Mouse (Mus musculus): ENCODE data around the gene Vmp1.

Vmp1 gene

DNA sequence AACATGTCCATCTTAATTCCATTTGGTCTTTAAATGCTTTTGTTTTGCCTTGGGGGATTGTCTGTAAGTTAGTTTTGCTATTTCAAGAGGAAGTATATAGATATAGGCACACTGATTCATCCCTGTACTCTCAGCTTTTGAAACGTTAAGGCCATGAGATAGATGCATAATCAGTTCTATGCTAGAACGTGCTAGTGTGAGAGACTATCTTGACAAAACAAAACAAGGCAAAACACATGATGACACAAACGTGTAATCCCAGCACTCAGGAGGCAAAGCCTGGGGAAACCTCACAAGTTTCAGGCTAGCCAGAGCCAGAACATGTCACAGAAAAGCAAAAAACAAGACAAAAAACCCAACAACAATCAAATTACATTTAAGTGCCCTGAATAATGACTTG is 10.9 kb downstream of the Vmp1 start:
- no peak for DNase-seq (ENCODE audit: low spot score)

DNA sequence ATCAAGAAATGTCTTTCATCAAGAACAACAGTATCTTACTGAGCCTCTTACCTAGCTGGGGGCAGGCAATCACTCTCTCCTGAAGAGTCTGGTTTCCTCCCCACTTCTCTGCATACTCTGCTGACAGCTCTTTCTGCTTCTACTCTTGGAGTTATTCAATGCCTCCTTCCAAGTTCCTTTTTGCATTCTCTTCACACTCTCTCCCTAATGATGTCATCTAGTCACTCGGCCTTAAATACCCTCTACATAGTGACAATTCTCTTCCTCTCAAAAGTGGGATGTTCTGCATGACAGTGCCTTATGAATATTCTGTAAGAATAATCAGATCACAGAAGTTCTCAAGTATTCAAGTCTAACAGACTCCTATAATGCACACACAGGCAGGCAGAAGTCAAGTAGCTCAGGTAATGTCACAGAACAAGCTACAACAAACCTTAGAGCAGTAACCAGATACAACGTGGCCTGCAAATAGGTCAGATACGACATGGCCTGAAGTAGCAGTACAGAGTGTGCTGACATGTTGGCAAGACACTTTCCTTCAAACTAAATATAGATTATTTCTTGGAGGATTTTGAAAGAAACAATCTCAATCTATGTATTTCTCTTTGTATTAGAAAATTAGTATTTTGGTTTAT is 12.5 kb downstream of the Vmp1 start:
- DNase-seq (ENCODE audit: low spot score): no peak

DNA sequence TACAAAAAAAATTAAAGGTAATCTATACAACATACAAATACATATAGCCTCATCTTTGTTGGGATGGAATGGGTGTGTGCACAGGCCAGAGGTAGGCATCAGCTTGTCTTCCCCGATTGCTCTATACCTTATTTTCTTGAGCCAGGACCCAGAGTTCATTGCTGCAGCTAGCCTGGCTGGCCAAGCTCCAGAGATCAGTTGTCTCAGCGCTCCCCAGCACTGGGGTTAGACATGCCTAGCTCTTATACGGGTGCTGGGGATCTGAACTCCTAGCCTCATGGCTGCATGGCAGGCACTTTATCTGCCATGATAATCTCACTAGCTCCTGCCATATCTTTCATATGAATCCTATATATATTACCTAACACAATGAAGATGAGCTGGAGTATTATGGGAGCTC is 15.5 kb downstream of the Vmp1 start:
- no peak for DNase-seq (ENCODE audit: low spot score)

DNA sequence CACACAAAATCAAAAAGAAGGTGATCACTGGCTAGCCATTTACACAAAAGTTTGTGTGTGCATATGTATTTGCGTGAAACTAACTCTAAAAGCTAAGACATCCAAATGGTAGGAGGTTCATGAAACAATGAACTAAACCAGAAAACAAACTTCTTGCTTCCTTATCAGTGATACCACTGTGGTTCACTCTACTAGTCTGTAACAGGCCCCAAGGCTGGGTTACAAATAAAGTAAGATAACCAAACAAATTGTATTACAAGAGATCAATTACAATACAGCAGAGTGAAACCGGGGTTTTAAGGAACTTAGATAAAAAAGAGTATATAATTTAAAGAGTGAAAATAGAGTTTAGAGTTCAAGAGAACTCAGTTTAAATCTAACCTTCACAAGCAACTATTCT is 16.1 kb downstream of the Vmp1 start:
- no peak for DNase-seq (ENCODE audit: low spot score)

DNA sequence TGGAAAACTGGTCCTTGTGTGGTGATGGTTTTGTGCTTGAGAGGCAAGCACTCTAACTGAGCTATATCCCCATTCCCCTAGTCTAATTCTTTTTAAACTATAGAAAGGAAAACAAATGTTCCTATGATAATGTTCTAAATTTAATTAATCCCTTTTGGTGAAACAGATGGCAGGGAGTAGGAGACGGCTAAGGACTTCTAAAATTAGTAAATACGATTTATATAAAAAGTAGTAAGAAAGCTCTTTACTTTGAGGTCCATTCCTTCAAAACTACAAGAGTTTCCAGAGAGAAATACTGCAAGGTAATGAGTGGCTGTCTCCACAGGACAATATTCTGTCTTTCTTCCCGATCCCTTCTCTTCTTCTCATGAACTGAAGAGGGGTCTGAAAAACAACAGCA is 19.2 kb downstream of the Vmp1 start:
- no peak for DNase-seq (ENCODE audit: low spot score)

DNA sequence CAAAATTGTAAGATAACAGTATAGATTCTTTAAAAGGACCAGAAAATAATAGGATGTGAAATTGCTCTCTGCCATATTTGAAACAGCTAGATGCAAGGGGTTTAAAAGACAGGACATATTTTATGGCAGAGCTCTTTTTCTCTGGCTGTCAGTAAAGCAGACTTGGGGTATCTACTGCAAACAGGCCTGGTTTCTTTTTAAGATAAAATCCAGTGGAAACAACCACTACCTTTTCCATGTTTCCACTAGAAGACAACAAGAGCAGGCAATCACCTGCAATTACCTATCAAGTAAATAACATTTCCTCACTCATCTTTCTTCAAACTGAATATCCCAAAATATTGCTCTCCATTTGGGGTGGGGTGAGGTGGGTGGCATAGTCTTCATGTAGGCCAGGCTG is 19.7 kb downstream of the Vmp1 start:
- DNase-seq (ENCODE audit: low spot score): no peak

DNA sequence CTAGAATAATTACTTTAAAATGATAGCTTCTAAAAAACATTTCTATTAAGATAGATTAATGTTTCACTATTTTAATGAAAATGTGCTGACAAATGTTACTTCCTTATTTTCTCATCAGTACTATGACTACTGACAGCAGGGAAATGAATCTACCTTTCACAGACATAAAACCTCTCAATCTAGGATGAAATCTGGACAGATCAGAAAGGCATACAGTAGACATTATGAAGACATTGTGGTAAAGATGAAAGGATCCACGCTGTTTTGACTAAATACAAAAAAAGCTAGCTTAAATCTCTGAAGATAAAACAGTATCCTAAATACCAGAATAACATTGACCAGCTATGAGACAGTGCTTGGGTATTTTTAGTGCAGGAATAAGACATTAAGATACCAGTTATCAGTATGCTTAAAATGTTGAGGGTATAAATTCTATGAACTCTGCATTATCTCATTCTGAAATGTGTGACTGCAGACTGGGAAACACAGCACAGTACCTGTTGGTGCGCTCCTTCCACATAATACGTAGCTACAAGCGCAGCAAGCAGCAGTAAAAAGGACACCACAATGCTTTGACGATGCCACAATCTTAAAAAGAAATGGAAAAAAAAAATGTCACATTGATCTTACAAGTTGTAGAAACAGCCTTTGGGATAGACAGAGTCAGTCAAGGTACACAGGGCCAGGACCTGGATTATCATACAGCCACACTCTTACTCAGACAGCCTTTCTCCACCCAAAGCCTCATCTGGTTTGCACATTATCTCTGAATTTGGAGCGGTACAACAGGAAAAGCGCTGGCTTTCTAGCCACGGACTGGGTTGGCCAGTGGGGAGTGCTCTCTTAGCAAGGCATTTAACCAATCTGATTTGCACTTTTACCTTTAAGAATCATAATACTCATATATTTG is 20.4 kb downstream of the Vmp1 start:
- no peak for DNase-seq (ENCODE audit: low spot score)

DNA sequence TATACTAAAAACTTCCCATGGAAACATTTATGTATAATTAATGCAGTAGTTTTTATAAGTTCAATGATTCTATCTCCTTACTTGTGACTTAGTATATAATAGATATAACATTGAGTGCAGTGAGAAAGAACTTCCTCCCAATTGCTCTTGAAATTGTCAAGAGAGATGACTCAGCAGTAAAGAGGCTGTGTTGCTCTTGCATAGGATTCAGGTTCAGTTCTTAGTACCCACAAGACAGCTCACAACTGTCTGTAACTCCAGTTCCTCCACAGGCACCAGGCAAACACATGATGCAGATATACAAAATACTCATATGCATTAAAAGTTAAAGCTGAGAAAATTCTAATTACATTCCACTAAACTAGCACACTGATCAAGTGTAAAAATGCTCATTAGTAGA is 25.8 kb downstream of the Vmp1 start:
- no peak for DNase-seq (ENCODE audit: low spot score)

DNA sequence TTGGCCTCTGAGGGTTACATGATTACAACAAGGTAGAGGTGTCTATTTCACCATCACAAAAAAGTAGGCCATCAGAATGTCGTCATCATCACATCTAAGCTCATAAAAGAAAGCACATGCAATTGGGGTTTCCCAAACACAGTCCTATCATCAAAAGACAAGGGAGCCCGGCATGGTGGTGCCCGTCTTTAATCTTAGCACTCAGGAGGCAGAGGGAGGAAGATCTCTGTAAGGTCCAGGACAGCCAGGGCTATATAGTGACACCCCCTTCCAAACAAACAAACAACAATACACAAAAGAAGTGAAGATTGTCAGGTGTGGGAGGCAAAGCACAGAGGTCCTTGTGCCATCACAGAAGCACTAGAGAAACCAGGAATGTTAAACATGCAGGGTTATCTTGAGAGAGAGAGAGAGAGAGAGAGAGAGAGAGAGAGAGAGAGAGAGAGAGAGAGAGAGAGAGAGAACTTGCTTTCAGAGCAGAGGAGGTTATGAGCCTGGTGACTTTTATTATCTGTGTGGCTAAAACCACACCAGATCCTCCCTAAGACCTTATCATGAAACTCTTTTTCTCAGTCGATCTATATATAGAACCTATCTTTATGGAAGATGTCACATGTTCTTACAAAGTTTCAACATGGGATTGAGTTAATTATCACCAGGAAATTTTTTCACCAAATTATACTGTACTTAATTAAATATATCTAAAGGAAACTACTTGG is 26.6 kb downstream of the Vmp1 start:
- DNase-seq (ENCODE audit: low spot score): no peak

DNA sequence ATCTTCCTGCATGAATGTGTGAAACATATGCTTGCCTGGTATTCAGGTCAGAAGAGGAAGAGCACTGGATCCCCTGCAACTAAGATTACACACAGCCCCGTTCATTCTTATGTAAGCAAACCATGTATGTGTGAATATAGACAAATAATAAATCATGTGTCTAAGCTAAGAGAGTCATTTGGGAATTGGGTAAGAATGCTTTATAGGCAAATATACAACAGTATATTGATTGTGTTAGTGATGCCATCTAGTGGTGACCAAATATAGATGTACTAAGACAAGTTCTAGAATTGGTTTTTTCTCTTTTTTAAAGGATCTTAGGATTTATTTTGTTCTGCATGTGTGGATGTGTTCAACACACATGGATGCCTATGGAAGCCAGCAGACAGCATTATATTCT is 28.0 kb downstream of the Vmp1 start:
- DNase-seq (ENCODE audit: low spot score): no peak

DNA sequence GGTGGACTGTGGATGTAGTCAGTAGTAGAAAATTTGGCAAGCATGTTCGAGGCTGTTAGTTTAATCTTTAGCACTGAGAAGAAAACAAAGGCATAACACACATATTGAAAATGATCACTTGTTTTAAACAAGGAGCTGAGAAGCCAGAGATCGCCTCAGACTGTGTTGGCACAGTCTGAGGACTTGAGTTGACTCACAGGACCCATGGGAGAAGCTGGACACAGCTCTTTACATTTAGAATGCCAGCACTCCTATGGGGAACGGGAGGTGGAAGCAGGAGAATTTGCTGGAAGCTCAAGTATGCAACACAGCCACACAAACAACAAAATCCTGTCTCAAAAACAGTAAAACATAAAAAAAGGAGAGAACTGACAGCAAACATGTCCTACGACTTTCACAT is 29.5 kb downstream of the Vmp1 start:
- DNase-seq (ENCODE audit: low spot score): no peak

DNA sequence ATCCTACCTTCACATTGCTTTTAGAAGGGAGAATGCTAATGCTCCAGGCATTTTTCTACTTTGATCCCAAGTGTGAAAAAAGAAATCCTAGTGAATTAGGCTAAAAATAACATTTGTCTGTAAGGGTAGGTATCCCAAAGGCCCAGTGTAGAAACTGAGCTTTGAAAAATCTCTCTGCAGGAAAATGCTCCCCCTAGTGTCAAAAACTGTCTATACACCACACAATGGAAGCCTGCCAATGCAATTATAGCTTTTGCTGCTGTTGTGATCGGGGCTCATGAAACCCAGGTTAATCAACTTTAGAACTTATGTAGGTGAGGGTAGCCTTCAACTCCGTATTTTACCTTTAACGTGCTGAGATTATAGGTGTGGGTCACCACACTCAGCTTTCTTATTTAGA is 30.2 kb downstream of the Vmp1 start:
- no peak for DNase-seq (ENCODE audit: low spot score)

DNA sequence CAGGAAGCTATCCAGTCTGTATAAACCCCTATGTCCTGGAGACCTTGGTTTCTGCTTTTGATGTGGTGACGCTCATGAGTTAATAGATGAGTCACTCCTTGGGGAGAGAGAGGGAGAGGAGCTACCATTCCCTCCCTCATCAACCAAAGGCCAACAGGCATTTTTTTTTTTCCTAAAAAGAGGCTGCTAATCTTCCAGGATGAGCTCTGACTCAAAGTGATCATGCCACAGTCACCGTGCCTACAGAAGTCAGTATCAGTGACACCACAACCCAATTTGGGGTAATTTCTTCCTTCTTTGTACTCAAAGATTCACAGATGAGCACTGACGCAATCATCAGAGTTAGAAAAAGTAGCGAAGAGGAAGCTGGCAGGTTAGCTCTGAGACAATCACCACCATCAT is 31.1 kb downstream of the Vmp1 start:
- no peak for DNase-seq (ENCODE audit: low spot score)

DNA sequence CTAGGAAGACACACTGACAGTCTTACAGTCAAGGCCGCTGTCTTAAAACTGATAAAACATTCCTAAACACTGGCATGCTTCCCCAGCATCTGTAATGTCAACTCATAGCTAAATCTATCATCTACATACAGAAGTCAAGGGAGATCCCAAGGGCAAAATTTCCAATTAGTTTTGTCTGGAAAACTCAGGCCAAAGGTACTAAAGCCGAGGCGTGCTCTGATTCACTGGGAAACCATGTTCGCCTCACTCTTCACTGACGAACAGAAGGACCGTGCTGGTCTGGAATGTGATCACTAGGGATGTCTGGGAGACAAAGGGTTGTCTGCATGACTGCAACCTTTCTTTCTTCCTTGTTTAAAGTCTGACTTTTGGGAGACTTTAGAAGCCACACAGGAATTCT is 33.0 kb downstream of the Vmp1 start:
- no peak for DNase-seq (ENCODE audit: low spot score)

DNA sequence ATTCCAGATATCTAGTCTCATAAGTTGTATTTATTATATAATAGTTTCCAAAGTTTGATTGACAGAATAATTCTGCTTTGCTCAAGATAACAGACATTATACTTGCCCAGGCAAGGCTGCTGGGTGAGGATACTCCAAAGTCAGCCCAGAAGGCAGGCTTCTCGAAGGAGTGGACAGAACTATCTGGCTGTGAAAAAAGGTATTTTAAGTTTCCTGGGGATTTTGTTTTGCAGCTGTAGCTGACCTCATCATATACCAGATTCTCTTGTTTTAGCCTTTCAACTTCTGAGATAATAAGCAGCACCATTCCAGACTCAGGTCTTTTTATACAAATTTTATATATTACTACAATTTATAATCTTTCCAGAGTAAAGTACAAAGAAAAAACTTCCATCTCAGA is 34.1 kb downstream of the Vmp1 start:
- DNase-seq (ENCODE audit: low spot score): no peak

DNA sequence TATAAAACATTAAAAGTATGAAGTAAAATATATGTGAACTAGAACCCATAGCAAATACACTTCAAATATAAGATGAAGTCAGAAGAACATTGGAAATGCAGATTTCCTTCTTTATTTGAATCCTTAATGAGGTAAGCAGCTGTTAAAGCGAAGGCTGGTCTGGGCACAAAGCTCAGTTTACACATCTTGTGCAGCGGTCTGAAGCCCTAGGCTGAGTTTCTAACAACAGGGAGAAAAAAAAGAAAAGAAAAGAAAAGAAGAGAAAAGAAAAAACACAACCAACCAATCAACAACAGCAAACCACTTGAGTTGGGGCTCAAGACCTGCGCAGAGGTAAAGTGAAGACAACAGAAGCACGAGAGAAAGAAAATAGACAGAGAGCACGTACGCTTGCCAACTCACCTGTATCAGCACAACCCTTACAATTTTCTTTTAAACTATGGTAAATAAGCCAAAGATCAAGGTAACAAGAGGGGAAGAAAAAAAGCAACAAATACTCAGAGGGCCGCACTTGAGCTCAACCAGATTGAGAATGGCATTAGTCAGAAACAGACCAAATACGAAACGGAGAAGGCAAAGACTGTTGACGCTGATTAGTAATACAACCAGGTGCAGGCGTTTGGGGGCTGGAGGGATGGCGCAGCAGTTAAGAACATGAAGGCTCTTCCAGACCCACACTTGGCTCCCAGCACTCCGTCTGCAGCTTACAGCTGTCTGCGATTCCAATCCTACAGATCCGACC is 35.8 kb downstream of the Vmp1 start:
- DNase-seq (ENCODE audit: low spot score): no peak

DNA sequence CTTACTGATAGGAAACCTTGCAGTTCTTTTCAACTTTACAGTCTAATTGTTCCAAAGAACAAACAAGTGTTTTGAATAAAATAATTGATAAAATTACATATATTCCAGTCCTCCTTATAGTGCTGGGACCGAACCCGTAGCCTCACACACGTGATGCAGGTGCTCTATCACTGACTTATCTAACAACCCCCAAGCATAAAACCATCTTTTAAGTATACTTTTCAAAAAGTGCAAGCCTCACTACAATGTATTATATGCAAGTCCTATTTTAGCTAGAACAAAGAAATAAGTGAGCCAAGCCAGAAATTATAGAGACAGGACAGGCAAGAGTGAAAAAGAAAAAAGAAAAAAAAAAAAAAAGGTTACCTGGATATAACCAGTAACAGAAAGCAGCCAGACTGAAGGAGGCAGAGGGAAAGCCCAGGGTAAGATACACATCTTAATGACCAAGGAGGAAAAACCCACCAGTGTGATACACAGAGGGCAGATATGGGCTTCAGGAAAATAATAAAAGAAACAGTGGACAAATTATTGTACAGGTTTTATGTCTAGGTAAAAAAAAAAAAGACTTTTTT is 36.7 kb downstream of the Vmp1 start:
- no peak for DNase-seq (ENCODE audit: low spot score)

DNA sequence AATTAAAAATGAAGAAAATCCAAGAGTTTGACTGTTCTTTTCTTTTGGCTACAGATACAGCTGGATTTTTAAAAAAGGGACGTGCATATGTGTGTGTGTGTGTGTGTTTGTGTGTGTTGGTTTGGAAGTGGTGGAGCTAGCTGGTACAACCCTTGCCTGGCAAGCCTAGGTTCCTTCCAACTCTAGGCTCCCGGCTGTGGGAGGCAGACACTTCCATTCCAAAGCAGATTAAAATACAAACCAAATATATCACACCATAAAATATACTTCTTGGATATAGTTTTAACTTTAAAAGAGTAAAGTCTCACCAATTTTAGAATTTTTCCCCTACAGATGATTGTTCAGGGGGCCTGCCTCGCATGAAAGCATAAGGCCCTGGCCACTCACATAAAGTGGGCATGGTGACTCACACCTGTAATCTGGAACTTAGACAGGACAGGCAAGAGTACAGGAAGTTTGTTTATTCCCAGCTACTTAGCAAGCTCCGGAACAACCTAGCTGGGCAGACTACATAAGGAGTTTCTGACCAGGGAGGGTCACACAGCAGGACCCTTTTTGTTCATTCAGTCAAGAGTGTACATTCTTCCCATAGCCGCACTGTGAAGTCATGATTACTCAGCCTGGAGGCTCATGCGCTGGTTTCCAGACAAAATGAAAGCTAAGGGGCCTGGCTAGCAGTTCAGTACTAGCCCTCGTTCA is 37.4 kb downstream of the Vmp1 start:
- no peak for DNase-seq (ENCODE audit: low spot score)

DNA sequence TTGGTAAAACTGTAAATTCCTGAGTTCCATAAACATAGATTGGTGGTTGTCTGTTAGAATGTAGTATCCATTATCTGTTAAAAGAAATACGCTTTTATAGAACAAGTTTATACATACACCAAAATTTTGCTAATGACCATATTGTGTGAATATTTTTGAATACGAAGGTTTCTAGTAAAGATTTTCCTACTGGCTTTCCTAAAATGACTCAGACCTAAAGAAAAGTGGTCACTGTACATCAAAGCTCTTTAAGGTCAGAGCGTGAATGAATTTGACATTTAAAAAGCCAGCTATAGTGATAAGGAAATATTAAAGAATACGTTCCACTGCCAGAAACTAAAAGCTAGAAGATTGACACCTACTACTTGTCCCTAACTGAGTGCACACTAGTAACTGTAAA is 39.1 kb downstream of the Vmp1 start:
- no peak for DNase-seq (ENCODE audit: low spot score)

DNA sequence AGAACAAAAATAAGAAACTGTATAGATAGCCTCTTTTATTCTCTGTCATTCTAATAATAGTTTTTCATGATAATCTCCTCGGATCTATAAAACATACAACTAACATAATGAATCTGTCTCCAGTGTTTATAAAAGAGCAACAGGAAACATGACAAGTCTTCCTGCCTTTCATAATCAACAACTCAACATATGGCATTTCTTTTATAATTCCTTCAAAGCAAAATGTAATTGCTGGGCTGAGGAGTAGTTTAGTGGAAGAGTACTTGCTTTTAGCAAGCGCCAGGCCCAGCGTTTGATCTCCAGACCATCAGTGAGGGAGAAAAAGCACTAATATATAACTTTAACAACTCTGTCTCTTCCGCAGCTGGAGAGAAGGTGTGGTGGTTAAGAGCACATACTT is 41.9 kb downstream of the Vmp1 start:
- DNase-seq (ENCODE audit: low spot score): no peak

DNA sequence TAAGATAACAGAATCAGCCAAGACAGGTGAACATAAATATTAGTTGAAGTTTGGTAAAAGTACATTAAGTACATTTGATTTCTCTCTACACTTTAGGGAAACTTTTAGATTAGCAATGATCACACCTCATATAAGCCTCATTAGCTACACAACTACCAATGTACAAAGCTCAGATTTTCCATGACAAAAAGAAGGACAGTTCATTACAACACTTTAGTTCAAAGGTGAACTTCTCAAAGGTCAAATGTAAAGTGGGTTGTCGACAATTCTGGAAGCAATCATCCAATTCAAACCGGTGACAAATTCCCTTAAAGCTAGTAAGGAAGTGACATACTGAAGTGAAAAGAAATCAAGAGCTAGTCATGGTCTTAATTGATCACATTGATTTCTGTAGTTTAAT is 45.9 kb downstream of the Vmp1 start:
- no peak for DNase-seq (ENCODE audit: low spot score)

DNA sequence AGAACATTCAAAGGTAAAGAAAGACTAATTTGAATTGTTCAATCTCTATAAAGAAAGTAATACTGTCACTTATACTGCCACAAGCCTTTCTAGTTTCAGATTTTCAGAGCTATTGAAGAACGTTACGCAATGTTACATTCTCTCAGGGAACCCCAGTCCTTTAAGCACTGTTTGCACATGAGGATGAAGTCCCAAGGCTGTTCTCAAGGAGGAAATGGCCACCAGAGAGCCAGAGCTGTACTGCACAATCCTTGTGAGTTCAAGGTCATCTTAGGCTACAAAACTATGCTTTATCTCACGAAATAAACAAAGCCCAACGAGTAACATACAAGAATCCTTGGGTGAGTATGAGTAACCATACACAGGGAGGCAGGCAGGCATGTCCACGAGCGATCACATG is 49.2 kb downstream of the Vmp1 start:
- no peak for DNase-seq (ENCODE audit: low spot score)
